Mouse (Mus musculus): Measurements from ENCODE around the gene Fam180a. TPM values are rescaled to one million over a fixed set of nuclear protein-coding genes. Genes with fewer than 3 reads are reported as not detected.

The Fam180a gene
- polyA plus RNA-seq, 1 experiment = 1.9 TPM

- no peak for DNase-seq (ENCODE audit: extremely low spot score in 1 of 2, low spot score in 1 of 2)
Observed at GRCm38 (mm10) chr6:35319850-35320249, 6.1 kb downstream of the Fam180a start.

- no peak for DNase-seq (ENCODE audit: extremely low spot score in 1 of 2, low spot score in 1 of 2)
Observed at GRCm38 (mm10) chr6:35313520-35313919, 12.4 kb downstream of the Fam180a start.

GRCm38 (mm10) chr6:35309406-35309805 is 16.5 kb downstream of the Fam180a start:
- no peak for DNase-seq (ENCODE audit: extremely low spot score in 1 of 2, low spot score in 1 of 2)

GRCm38 (mm10) chr6:35308037-35308436 is 17.9 kb downstream of the Fam180a start, which contains the start of gene Slc13a4:
TSS of gene Slc13a4 (minus strand) at chr6:35308131.
- DNase-seq (ENCODE audit: extremely low spot score in 1 of 2, low spot score in 1 of 2) = no peak

GRCm38 (mm10) chr6:35307136-35307535 is 18.8 kb downstream of the Fam180a start:
- DNase-seq (ENCODE audit: extremely low spot score in 1 of 2, low spot score in 1 of 2) = no peak

- DNase-seq (ENCODE audit: extremely low spot score in 1 of 2, low spot score in 1 of 2) = no peak
Observed at GRCm38 (mm10) chr6:35303355-35303900, 22.5 kb downstream of the Fam180a start.

GRCm38 (mm10) chr6:35302581-35302980 is 23.4 kb downstream of the Fam180a start:
- no peak for DNase-seq (ENCODE audit: extremely low spot score in 1 of 2, low spot score in 1 of 2)

- DNase-seq (ENCODE audit: extremely low spot score in 1 of 2, low spot score in 1 of 2) = peak in 1 of 2 experiments; percentile 11
Observed at GRCm38 (mm10) chr6:35298323-35298722, 27.6 kb downstream of the Fam180a start.

GRCm38 (mm10) chr6:35297516-35298227 is 28.3 kb downstream of the Fam180a start:
- DNase-seq (ENCODE audit: extremely low spot score in 1 of 2, low spot score in 1 of 2) = no peak

- DNase-seq (ENCODE audit: extremely low spot score in 1 of 2, low spot score in 1 of 2) = peak in 1 of 2 experiments; percentile 23
Observed at GRCm38 (mm10) chr6:35297001-35297400, 28.9 kb downstream of the Fam180a start.

GRCm38 (mm10) chr6:35294964-35295363 is 31.0 kb downstream of the Fam180a start:
- peak in 1 of 2 experiments; percentile 28 for DNase-seq (ENCODE audit: extremely low spot score in 1 of 2, low spot score in 1 of 2)

GRCm38 (mm10) chr6:35289676-35290075 is 36.3 kb downstream of the Fam180a start:
- no peak for DNase-seq (ENCODE audit: extremely low spot score in 1 of 2, low spot score in 1 of 2)

- DNase-seq (ENCODE audit: extremely low spot score in 1 of 2, low spot score in 1 of 2) = no peak
Observed at GRCm38 (mm10) chr6:35288920-35289319, 37.0 kb downstream of the Fam180a start.

GRCm38 (mm10) chr6:35288114-35288761 is 37.7 kb downstream of the Fam180a start:
- DNase-seq (ENCODE audit: extremely low spot score in 1 of 2, low spot score in 1 of 2) = peak; percentile 41 to 51

GRCm38 (mm10) chr6:35279306-35279705 is 46.6 kb downstream of the Fam180a start:
- DNase-seq (ENCODE audit: extremely low spot score in 1 of 2, low spot score in 1 of 2) = no peak

- no peak for DNase-seq (ENCODE audit: extremely low spot score in 1 of 2, low spot score in 1 of 2)
Observed at GRCm38 (mm10) chr6:35277903-35278587, 47.9 kb downstream of the Fam180a start.

- DNase-seq (ENCODE audit: extremely low spot score in 1 of 2, low spot score in 1 of 2) = no peak
Observed at GRCm38 (mm10) chr6:35273391-35274082, 52.4 kb downstream of the Fam180a start.

- no peak for DNase-seq (ENCODE audit: extremely low spot score in 1 of 2, low spot score in 1 of 2)
Observed at GRCm38 (mm10) chr6:35271868-35272765, 53.8 kb downstream of the Fam180a start.

- no peak for DNase-seq (ENCODE audit: extremely low spot score in 1 of 2, low spot score in 1 of 2)
Observed at GRCm38 (mm10) chr6:35271094-35271855, 54.7 kb downstream of the Fam180a start.
